Mouse (Mus musculus): ENCODE data around the gene Cryba2. TPM values are rescaled to one million over a fixed set of nuclear protein-coding genes. Genes with fewer than 3 reads are reported as not detected.

The Cryba2 gene
- polyA plus RNA-seq, 1 experiment from 2014 or later = 0.28 TPM

GRCm38 (mm10) chr1:74855651-74856438, 37.1 kb downstream of the Cryba2 start:
- peak overlapping the region; percentile 65 for H3K4me3 ChIP-seq
- H3K36me3 ChIP-seq = no peaks in the 10 kb centered on the region
- H3K27me3 ChIP-seq = peaks cover 97% of the 10 kb centered on the region
- H3K9me3 ChIP-seq = no peaks in the 10 kb centered on the region
- 1% methylated on average over 74 of the region's 74 CpGs for WGBS
- ATAC-seq (ENCODE audit: insufficient number of reproducible peaks, low FRiP score, low TSS enrichment, low read depth) = no peak
- peak overlapping the region; percentile 100 for H3K4me2 ChIP-seq
- H3K27ac ChIP-seq = no peak overlapping the region
- H3K4me1 ChIP-seq = peaks cover 37% of the 10 kb centered on the region
- H3K9ac ChIP-seq = no peak overlapping the region

GRCm38 (mm10) chr1:74855156-74855555, 37.8 kb downstream of the Cryba2 start:
- peaks cover 37% of the 10 kb centered on the region for H3K4me1 ChIP-seq
- no peaks in the 10 kb centered on the region for H3K36me3 ChIP-seq
- H3K4me2 ChIP-seq = peak overlapping the region; percentile 100
- ATAC-seq (ENCODE audit: insufficient number of reproducible peaks, low FRiP score, low TSS enrichment, low read depth) = no peak
- H3K27ac ChIP-seq = no peak overlapping the region
- H3K9ac ChIP-seq = peak overlapping the region; percentile 44
- peak overlapping the region; percentile 65 for H3K4me3 ChIP-seq
- H3K27me3 ChIP-seq = peaks cover 98% of the 10 kb centered on the region
- WGBS = 2% methylated on average over 47 of the region's 48 CpGs
- no peaks in the 10 kb centered on the region for H3K9me3 ChIP-seq

- Histone ChIP-seq H3K27me3 (peaks cover 97% of the 10 kb centered on the region), H3K36me3 (no peaks in the 10 kb centered on the region), H3K27ac (no peak within 1 kb of the TSS), H3K9ac (peak within 1 kb of the TSS; percentile 44), H3K4me3 (peak within 1 kb of the TSS; percentile 65), H3K4me2 (peak within 1 kb of the TSS; percentile 100), H3K4me1 (peaks cover 37% of the 10 kb centered on the region), H3K9me3 (no peaks in the 10 kb centered on the region)
- ATAC-seq (ENCODE audit: insufficient number of reproducible peaks, low FRiP score, low TSS enrichment, low read depth) = peak; percentile 84
- WGBS = 4% methylated on average over 33 of the region's 39 CpGs
Measured at GRCm38 (mm10) chr1:74854306-74855056, 38.5 kb downstream of the Cryba2 start, which contains the start of gene Cdk5r2. Gene Cdk5r2 (plus strand): TSS chr1:74854934.

- H3K4me3 ChIP-seq = no peak overlapping the region
- H3K27me3 ChIP-seq = peaks cover 69% of the 10 kb centered on the region
- no peak overlapping the region for H3K27ac ChIP-seq
- 20% methylated on average over 6 of the region's 6 CpGs for WGBS
- H3K9ac ChIP-seq = no peak overlapping the region
- H3K4me1 ChIP-seq = peaks cover 19% of the 10 kb centered on the region
- no peak overlapping the region for H3K4me2 ChIP-seq
- no peak for ATAC-seq (ENCODE audit: insufficient number of reproducible peaks, low FRiP score, low TSS enrichment, low read depth)
- no peaks in the 10 kb centered on the region for H3K9me3 ChIP-seq
- H3K36me3 ChIP-seq = no peaks in the 10 kb centered on the region
Measured at GRCm38 (mm10) chr1:74851001-74851775, 41.8 kb downstream of the Cryba2 start.

- peaks cover 10% of the 10 kb centered on the region for H3K4me1 ChIP-seq
- no peak overlapping the region for H3K27ac ChIP-seq
- H3K4me3 ChIP-seq = no peak overlapping the region
- WGBS = 24% methylated on average over 6 of the region's 6 CpGs
- no peak overlapping the region for H3K4me2 ChIP-seq
- no peaks in the 10 kb centered on the region for H3K9me3 ChIP-seq
- ATAC-seq (ENCODE audit: insufficient number of reproducible peaks, low FRiP score, low TSS enrichment, low read depth) = no peak
- H3K9ac ChIP-seq = no peak overlapping the region
- no peaks in the 10 kb centered on the region for H3K36me3 ChIP-seq
- peaks cover 60% of the 10 kb centered on the region for H3K27me3 ChIP-seq
Measured at GRCm38 (mm10) chr1:74850251-74850650, 42.7 kb downstream of the Cryba2 start.

GRCm38 (mm10) chr1:74848946-74849345, 44.0 kb downstream of the Cryba2 start:
- no peak overlapping the region for H3K9ac ChIP-seq
- H3K4me2 ChIP-seq = no peak overlapping the region
- no peaks in the 10 kb centered on the region for H3K9me3 ChIP-seq
- no peak overlapping the region for H3K27ac ChIP-seq
- H3K36me3 ChIP-seq = no peaks in the 10 kb centered on the region
- ATAC-seq (ENCODE audit: insufficient number of reproducible peaks, low FRiP score, low TSS enrichment, low read depth) = no peak
- H3K4me3 ChIP-seq = no peak overlapping the region
- WGBS = 44% methylated on average over 5 of the region's 5 CpGs
- H3K4me1 ChIP-seq = no peaks in the 10 kb centered on the region
- peaks cover 49% of the 10 kb centered on the region for H3K27me3 ChIP-seq

- no peaks in the 10 kb centered on the region for H3K9me3 ChIP-seq
- no peak overlapping the region for H3K9ac ChIP-seq
- no peaks in the 10 kb centered on the region for H3K4me1 ChIP-seq
- H3K36me3 ChIP-seq = no peaks in the 10 kb centered on the region
- no peak overlapping the region for H3K27ac ChIP-seq
- whole genome bisulfite sequencing = 29% methylated on average over 9 of the region's 9 CpGs
- H3K4me2 ChIP-seq = no peak overlapping the region
- peaks cover 26% of the 10 kb centered on the region for H3K27me3 ChIP-seq
- H3K4me3 ChIP-seq = no peak overlapping the region
- no peak for ATAC-seq (ENCODE audit: insufficient number of reproducible peaks, low FRiP score, low TSS enrichment, low read depth)
Measured at GRCm38 (mm10) chr1:74846341-74846740, 46.6 kb downstream of the Cryba2 start.

GRCm38 (mm10) chr1:74843090-74843489, 49.9 kb downstream of the Cryba2 start:
- ATAC-seq (ENCODE audit: insufficient number of reproducible peaks, low FRiP score, low TSS enrichment, low read depth) = no peak
- peaks cover 13% of the 10 kb centered on the region; the same call in 1 of the 2 replicates for H3K27me3 ChIP-seq
- H3K9me3 ChIP-seq = no peaks in the 10 kb centered on the region
- 76% methylated on average over 5 of the region's 5 CpGs for WGBS
- H3K4me3 ChIP-seq = no peak overlapping the region
- H3K27ac ChIP-seq = no peak overlapping the region
- no peak overlapping the region for H3K4me2 ChIP-seq
- H3K4me1 ChIP-seq = no peaks in the 10 kb centered on the region
- H3K36me3 ChIP-seq = no peaks in the 10 kb centered on the region
- H3K9ac ChIP-seq = no peak overlapping the region

MicroRNAs encoded within 50 kb of the gene (microRNA counts, 519-probe panel; counts per million panel counts)
- 1,729 counts per million, percentile 25 among the panel's probes with 10 or more counts for microRNA mmu-miR-375

Small RNAs within 50 kb of the gene (microRNA-seq; reads per million reads assigned to microRNA genes)
- 694 reads per million, percentile 71 among the genes with 10 or more reads in this experiment for gene Mir375

Other genes with a start within 250 kb of the Cryba2 start
- gene Ttll4, start 231.4 kb downstream of the Cryba2 start, polyA plus RNA-seq (2015; fragmentation: Nextera tagmentation; extraction: Ambion mirVana) = 10.3 and 12.3 TPM in 2 replicates
- gene Cyp27a1, start 179.6 kb downstream of the Cryba2 start, polyA plus RNA-seq (2015; fragmentation: Nextera tagmentation; extraction: Ambion mirVana) = 9.7 and 10.5 TPM in 2 replicates
- gene Prkag3, start 143.9 kb downstream of the Cryba2 start, polyA plus RNA-seq (2015; fragmentation: Nextera tagmentation; extraction: Ambion mirVana) = 2.8 and 7.5 TPM in 2 replicates
- 49.5 and 53.6 TPM in 2 replicates for gene Wnt6, start 121.3 kb downstream of the Cryba2 start, polyA plus RNA-seq (2015; fragmentation: Nextera tagmentation; extraction: Ambion mirVana)
- gene Wnt10a, start 101.6 kb downstream of the Cryba2 start, polyA plus RNA-seq (2015; fragmentation: Nextera tagmentation; extraction: Ambion mirVana) = 9.0 and 9.1 TPM in 2 replicates
- not detected in 2 replicates for gene Cdk5r2, start 38.2 kb downstream of the Cryba2 start, polyA plus RNA-seq (2015; fragmentation: Nextera tagmentation; extraction: Ambion mirVana)
- gene Fev, start 7.7 kb downstream of the Cryba2 start, polyA plus RNA-seq (2015; fragmentation: Nextera tagmentation; extraction: Ambion mirVana) = 0.17 TPM in 1 of 2 replicates, not detected in the other
- gene Cfap65, start 42.5 kb upstream of the Cryba2 start, polyA plus RNA-seq (2015; fragmentation: Nextera tagmentation; extraction: Ambion mirVana) = not detected in 2 replicates
- gene Ihh, start 58.5 kb upstream of the Cryba2 start, polyA plus RNA-seq (2015; fragmentation: Nextera tagmentation; extraction: Ambion mirVana) = 4.8 and 8.2 TPM in 2 replicates
- 10.7 and 10.9 TPM in 2 replicates for gene Nhej1, start 232.1 kb upstream of the Cryba2 start, polyA plus RNA-seq (2015; fragmentation: Nextera tagmentation; extraction: Ambion mirVana)
- 0.19 and 0.35 TPM in 2 replicates for gene Slc23a3, start 240.7 kb upstream of the Cryba2 start, polyA plus RNA-seq (2015; fragmentation: Nextera tagmentation; extraction: Ambion mirVana)
- gene Cnppd1, start 249.6 kb upstream of the Cryba2 start, polyA plus RNA-seq (2015; fragmentation: Nextera tagmentation; extraction: Ambion mirVana) = 43.8 and 46.8 TPM in 2 replicates
- 41.5 and 47.3 TPM in 2 replicates for gene Retreg2, start 249.6 kb upstream of the Cryba2 start, polyA plus RNA-seq (2015; fragmentation: Nextera tagmentation; extraction: Ambion mirVana)